Comparison of ENCODE assay signal across 8 mouse cellular contexts in genomic region chr4:99715783-99716416, GRCm38 (mm10). TPM values are rescaled to one million over a fixed set of nuclear protein-coding genes. Genes with fewer than 3 reads are reported as not detected.
A peak's percentile ranks its signal among the peaks of the same experiment; 100 is the strongest.
DNase-seq lines count a peak whose midpoint lies in the region; ATAC-seq lines count a peak whose summit lies in the region.

No protein-coding gene starts in this region.

- peak overlapping the region; percentile 84 for H3K9ac ChIP-seq in lung, embryonic 15.5 days
- peak overlapping the region; percentile 90 for H3K9ac ChIP-seq in embryonic facial prominence, embryonic 13.5 days
- H3K9ac ChIP-seq in limb, embryonic 11.5 days (ENCODE audit: low read length), result peak overlapping the region; percentile 86
- peak overlapping the region; percentile 74 for H3K9ac ChIP-seq in neural tube, embryonic 15.5 days (replicated peaks)

- WGBS in lung, embryonic 15.5 days, result 23% methylated on average over 25 of the region's 25 CpGs
- 27% methylated on average over 25 of the region's 25 CpGs for WGBS in embryonic facial prominence, embryonic 13.5 days
- WGBS in limb, embryonic 11.5 days, result 27% methylated on average over 25 of the region's 25 CpGs
- WGBS in neural tube, embryonic 15.5 days, result 25% methylated on average over 25 of the region's 25 CpGs

- H3K27ac ChIP-seq in lung, embryonic 15.5 days, result peak overlapping the region; percentile 67
- peak overlapping the region; percentile 81 for H3K27ac ChIP-seq in embryonic facial prominence, embryonic 13.5 days
- H3K27ac ChIP-seq in limb, embryonic 11.5 days (replicated peaks; ENCODE audit: low read depth, low read length), result no peak overlapping the region
- H3K27ac ChIP-seq in neural tube, embryonic 15.5 days (replicated peaks), result peak overlapping the region; percentile 66

- H3K9me3 ChIP-seq in lung, embryonic 15.5 days, result no peaks in the 10 kb centered on the region
- no peaks in the 10 kb centered on the region for H3K9me3 ChIP-seq in embryonic facial prominence, embryonic 13.5 days
- no peaks in the 10 kb centered on the region for H3K9me3 ChIP-seq in limb, embryonic 11.5 days (ENCODE audit: control insufficient read depth, low read length)
- no peaks in the 10 kb centered on the region for H3K9me3 ChIP-seq in neural tube, embryonic 15.5 days (replicated peaks)

- no peaks in the 10 kb centered on the region for H3K27me3 ChIP-seq in lung, embryonic 15.5 days
- no peaks in the 10 kb centered on the region for H3K27me3 ChIP-seq in embryonic facial prominence, embryonic 13.5 days
- no peaks in the 10 kb centered on the region for H3K27me3 ChIP-seq in limb, embryonic 11.5 days (ENCODE audit: control insufficient read depth, insufficient read depth, low read length)
- no peaks in the 10 kb centered on the region for H3K27me3 ChIP-seq in neural tube, embryonic 15.5 days (replicated peaks)

- ATAC-seq in lung, embryonic 15.5 days (ENCODE audit: borderline replicate concordance, extremely low read depth, low FRiP score, low TSS enrichment), result peak; percentile 67; the same call in 1 of the 2 replicates
- ATAC-seq in embryonic facial prominence, embryonic 13.5 days (ENCODE audit: insufficient number of reproducible peaks, insufficient read depth, low FRiP score, low TSS enrichment, low read depth), result no peak
- ATAC-seq in limb, embryonic 11.5 days (ENCODE audit: insufficient number of reproducible peaks, low FRiP score, low TSS enrichment, low read depth), result peak; percentile 52
- peak; percentile 71 for ATAC-seq in neural tube, embryonic 15.5 days (ENCODE audit: low FRiP score)

- H3K36me3 ChIP-seq in lung, embryonic 15.5 days, result peaks cover 6% of the 10 kb centered on the region; the same call in 1 of the 2 replicates
- peaks cover 12% of the 10 kb centered on the region for H3K36me3 ChIP-seq in embryonic facial prominence, embryonic 13.5 days
- peaks cover 2% of the 10 kb centered on the region; the same call in 1 of the 2 replicates for H3K36me3 ChIP-seq in limb, embryonic 11.5 days (ENCODE audit: control insufficient read depth, insufficient read depth, low read length)
- H3K36me3 ChIP-seq in neural tube, embryonic 15.5 days, result no peaks in the 10 kb centered on the region; the same call in 1 of the 2 replicates

- peak overlapping the region; percentile 78 for H3K4me3 ChIP-seq in lung, embryonic 15.5 days
- H3K4me3 ChIP-seq in embryonic facial prominence, embryonic 13.5 days, result peak overlapping the region; percentile 73
- H3K4me3 ChIP-seq in limb, embryonic 11.5 days (ENCODE audit: low read depth, low read length), result peak overlapping the region; percentile 59
- peak overlapping the region; percentile 66 for H3K4me3 ChIP-seq in neural tube, embryonic 15.5 days (replicated peaks)

- H3K4me1 ChIP-seq in lung, embryonic 15.5 days, result peaks cover 10% of the 10 kb centered on the region
- peaks cover 6% of the 10 kb centered on the region; the same call in 1 of the 2 replicates for H3K4me1 ChIP-seq in embryonic facial prominence, embryonic 13.5 days
- H3K4me1 ChIP-seq in limb, embryonic 11.5 days (ENCODE audit: control insufficient read depth, insufficient read depth, low read length), result no peaks in the 10 kb centered on the region
- H3K4me1 ChIP-seq in neural tube, embryonic 15.5 days, result peaks cover 9% of the 10 kb centered on the region

- no peak for DNase-seq in lung, adult 18-20 months
- DNase-seq in limb, embryonic 11.5 days (ENCODE audit: low spot score), result no peak
- no peak for DNase-seq in adrenal gland, postnatal 36 days
- no peak for DNase-seq in lung, postnatal 14 days
- DNase-seq in urinary bladder, adult 18-20 months (ENCODE audit: low spot score in 2 of 2), result no peak

- peak overlapping the region; percentile 81 for H3K4me2 ChIP-seq in lung, embryonic 15.5 days
- peak overlapping the region; percentile 73 for H3K4me2 ChIP-seq in embryonic facial prominence, embryonic 13.5 days
- peak overlapping the region; percentile 67 for H3K4me2 ChIP-seq in limb, embryonic 11.5 days (ENCODE audit: low read depth, severe bottlenecking)
- H3K4me2 ChIP-seq in neural tube, embryonic 15.5 days, result peak overlapping the region; percentile 90

RNA-seq across cellular contexts. Expression of gene Alg6, which starts 0.4 kb away (rescaled TPM):
- 19.9 and 20.2 TPM in 2 replicates for polyA plus RNA-seq in lung, embryonic 15.5 days (2015; fragmentation: Nextera tagmentation; extraction: Ambion mirVana)
- 20.0 and 21.9 TPM in 2 replicates for polyA plus RNA-seq in embryonic facial prominence, embryonic 13.5 days (2015; fragmentation: Nextera tagmentation; extraction: Ambion mirVana)
- 21.3 and 21.6 TPM in 2 replicates for polyA plus RNA-seq in limb, embryonic 11.5 days (2014; fragmentation: Nextera tagmentation; extraction: Ambion mirVana)
- polyA plus RNA-seq in neural tube, embryonic 15.5 days (2015; fragmentation: Nextera tagmentation; extraction: Ambion mirVana), result 12.8 and 15.4 TPM in 2 replicates
- 1 to 10 TPM; 6.1 to 7.6 TPM for total RNA-seq in adrenal gland, postnatal 36 days (2021)

RNA-seq across cellular contexts. Expression of gene Foxd3, which starts 59.8 kb away (rescaled TPM):
- 0.10 and 0.13 TPM in 2 replicates for polyA plus RNA-seq in lung, embryonic 15.5 days (2015; fragmentation: Nextera tagmentation; extraction: Ambion mirVana)
- 0.90 and 1.0 TPM in 2 replicates for polyA plus RNA-seq in embryonic facial prominence, embryonic 13.5 days (2015; fragmentation: Nextera tagmentation; extraction: Ambion mirVana)
- polyA plus RNA-seq in limb, embryonic 11.5 days (2014; fragmentation: Nextera tagmentation; extraction: Ambion mirVana), result 0.21 and 0.44 TPM in 2 replicates
- 2.2 and 3.0 TPM in 2 replicates for polyA plus RNA-seq in neural tube, embryonic 15.5 days (2015; fragmentation: Nextera tagmentation; extraction: Ambion mirVana)
- 1 to 10 TPM in 1 of 2 experiments, under 1 TPM in 1; 0.40 to 1.1 TPM for total RNA-seq in adrenal gland, postnatal 36 days (2021)
